Mouse (Mus musculus) G1E (cell line): ENCODE measurements around the gene Tmem168. TPM values are rescaled to one million over a fixed set of nuclear protein-coding genes. Genes with fewer than 3 reads are reported as not detected.

Experiments
- ATAC-seq: 2 replicates; pipeline ENCODE4 v1.8.0; 2016; ENCODE audit warnings: mild to moderate bottlenecking; ENCODE audit not compliant: insufficient number of reproducible peaks, poor library complexity, low FRiP score, severe bottlenecking; ENCODE audit errors: extremely low read depth
- DNase-seq: peaks from one replicate; pipeline ENCODE4 v3.0.0; 2012; ENCODE audit warnings: low spot score
- H3K27me3 ChIP-seq: 2 replicates; pipeline ENCODE4 v1.6.1; 2012; ENCODE audit warnings: mild to moderate bottlenecking, low read length, inconsistent platforms; ENCODE audit not compliant: insufficient read depth
- H3K36me3 ChIP-seq: replicated peaks from 2 replicates; pipeline ENCODE3; 2012; ENCODE audit warnings: mild to moderate bottlenecking, inconsistent platforms
- H3K4me1 ChIP-seq: 2 replicates; pipeline ENCODE4 v1.6.1; 2012; ENCODE audit warnings: low read depth, low read length, inconsistent platforms, mixed read lengths; ENCODE audit not compliant: insufficient read depth
- H3K4me3 ChIP-seq: 2 replicates; pipeline ENCODE4 v1.5.1; 2012; ENCODE audit warnings: low read depth, mild to moderate bottlenecking, inconsistent platforms, low read length, moderate library complexity, mixed read lengths
- H3K9me3 ChIP-seq: replicated peaks from 2 replicates; pipeline ENCODE4 v1.6.1; 2012; ENCODE audit warnings: inconsistent platforms
- CTCF ChIP-seq: IDR thresholded peaks from 2 replicates; pipeline ENCODE4 v1.5.1; 2012; ENCODE audit warnings: low read depth, low read length, inconsistent platforms, mixed read lengths
- GATA1 ChIP-seq: IDR thresholded peaks from 2 replicates; pipeline ENCODE4 v1.6.1; 2012; ENCODE audit warnings: borderline replicate concordance, low read length, inconsistent platforms, mixed read lengths
- GATA2 ChIP-seq: IDR thresholded peaks from 2 replicates; pipeline ENCODE4 v1.6.1; 2012; ENCODE audit warnings: low read depth, low read length, inconsistent platforms, borderline replicate concordance
- POLR2AphosphoS5 ChIP-seq: IDR thresholded peaks from 2 replicates; pipeline ENCODE4 v1.6.1; 2012; ENCODE audit warnings: low read depth, low read length, inconsistent platforms; ENCODE audit not compliant: insufficient replicate concordance
- TAL1 ChIP-seq: conservative IDR thresholded peaks from 2 replicates; pipeline ENCODE4 v1.6.1; 2012; ENCODE audit warnings: low read depth, low read length, inconsistent platforms, mixed read lengths
- polyA plus RNA-seq: library from polyadenylated mRNA; stranded (reverse); fragments of >175 nt; gene quantifications from 2 replicates; pipeline ENCODE4 v1.2.3, GENCODE M21; 2012
- total RNA-seq, 2 experiments: library from RNA; stranded (forward) in 1 of 2; stranded (reverse) in 1 of 2; fragments of 200-1000 nt in 1 of 2; fragments of >200 nt in 1 of 2; fragmentation: Nextera tagmentation in 1 of 2; gene quantifications; 2 replicates each; pipeline ENCODE4 v1.2.3; 2014 to 2017

Gene Tmem168
- total and polyA plus RNA-seq, 3 experiments: 9.7 to 50.0 (median 41.6) TPM

- Histone ChIP-seq H3K36me3 (peaks cover 60% of the 10 kb centered on the region), H3K4me3 (no peak overlapping the region), H3K4me1 (peaks cover 7% of the 10 kb centered on the region; the same call in 1 of the 2 replicates), H3K27me3 (no peaks in the 10 kb centered on the region), H3K9me3 (no peaks in the 10 kb centered on the region)
- ATAC-seq: no peak
- DNase-seq: no peak
- TF ChIP-seq CTCF: no peak
- no peak for TF ChIP-seq GATA2
- no peak for TF ChIP-seq TAL1
- no peak for TF ChIP-seq GATA1
These were observed 15.1 kb downstream of the Tmem168 start for GRCm38 (mm10) chr6:13592729-13593345.

GRCm38 (mm10) chr6:13586560-13586959, 21.3 kb downstream of the Tmem168 start:
- ATAC-seq (peak; percentile 45), DNase-seq (no peak)
- H3K4me3 ChIP-seq: no peak overlapping the region
- peaks cover 70% of the 10 kb centered on the region for H3K36me3 ChIP-seq
- TF ChIP-seq CTCF (no peak), GATA2 (no peak), GATA1 (no peak), POLR2AphosphoS5 (no peak), TAL1 (no peak)
- no peaks in the 10 kb centered on the region for H3K27me3 ChIP-seq
- no peaks in the 10 kb centered on the region for H3K9me3 ChIP-seq
- peaks cover 14% of the 10 kb centered on the region for H3K4me1 ChIP-seq

GRCm38 (mm10) chr6:13586154-13586553, 21.7 kb downstream of the Tmem168 start:
- H3K36me3 ChIP-seq: peaks cover 70% of the 10 kb centered on the region
- no peaks in the 10 kb centered on the region for H3K27me3 ChIP-seq
- ATAC-seq (no peak), DNase-seq (no peak)
- H3K9me3 ChIP-seq: no peaks in the 10 kb centered on the region
- TF ChIP-seq GATA1 (no peak), POLR2AphosphoS5 (no peak), TAL1 (no peak), GATA2 (no peak), CTCF (no peak)
- H3K4me3 ChIP-seq: no peak overlapping the region
- peaks cover 14% of the 10 kb centered on the region for H3K4me1 ChIP-seq

- peaks cover 14% of the 10 kb centered on the region for H3K4me1 ChIP-seq
- no peak for ATAC-seq
- H3K27me3 ChIP-seq: no peaks in the 10 kb centered on the region
- no peak for TF ChIP-seq TAL1
- TF ChIP-seq POLR2AphosphoS5: no peak
- TF ChIP-seq GATA1: no peak
- no peak overlapping the region for H3K4me3 ChIP-seq
- no peak for DNase-seq
- H3K36me3 ChIP-seq: peaks cover 69% of the 10 kb centered on the region
- H3K9me3 ChIP-seq: no peaks in the 10 kb centered on the region
These were observed 23.1 kb downstream of the Tmem168 start for GRCm38 (mm10) chr6:13584788-13585187.

GRCm38 (mm10) chr6:13582075-13582474, 25.8 kb downstream of the Tmem168 start:
- Histone ChIP-seq H3K4me3 (no peak overlapping the region), H3K9me3 (no peaks in the 10 kb centered on the region), H3K27me3 (no peaks in the 10 kb centered on the region), H3K4me1 (peaks cover 9% of the 10 kb centered on the region), H3K36me3 (peaks cover 72% of the 10 kb centered on the region)
- no peak for DNase-seq
- no peak for ATAC-seq
- TF ChIP-seq GATA1: no peak
- no peak for TF ChIP-seq GATA2
- TF ChIP-seq TAL1: no peak
- TF ChIP-seq CTCF: no peak

- Histone ChIP-seq H3K4me3 (no peak overlapping the region), H3K27me3 (no peaks in the 10 kb centered on the region), H3K36me3 (no peaks in the 10 kb centered on the region), H3K4me1 (no peaks in the 10 kb centered on the region), H3K9me3 (no peaks in the 10 kb centered on the region)
- ATAC-seq (no peak), DNase-seq (no peak)
- no peak for TF ChIP-seq GATA1
- no peak for TF ChIP-seq POLR2AphosphoS5
- TF ChIP-seq GATA2: no peak
- no peak for TF ChIP-seq CTCF
- no peak for TF ChIP-seq TAL1
These were observed 42.2 kb downstream of the Tmem168 start for GRCm38 (mm10) chr6:13565734-13566133.
